ENCODE assay signal across 17 mouse cellular contexts in the genomic region with DNA sequence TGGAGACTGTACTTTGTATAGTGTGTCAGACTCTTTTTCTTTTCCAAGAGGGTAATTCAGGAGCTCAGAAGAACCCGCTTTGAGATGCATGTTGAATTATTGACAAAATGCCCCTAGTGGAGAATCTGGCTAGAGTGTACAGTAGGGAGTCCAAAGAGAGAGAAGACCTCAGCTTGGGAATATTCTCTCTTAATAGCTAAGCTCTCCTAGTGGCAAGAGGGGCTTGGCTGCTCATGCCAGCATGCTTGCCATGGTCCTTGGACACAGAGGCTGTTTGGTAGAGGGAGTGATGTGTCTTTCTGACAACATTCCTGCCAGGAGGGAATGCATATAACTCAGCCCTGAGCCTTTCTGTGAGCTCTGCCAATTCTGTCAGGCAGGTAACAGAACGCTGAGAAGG.
DNase-seq lines count a peak whose midpoint lies in the region; ATAC-seq and TF ChIP-seq lines count a peak whose summit lies in the region.
"Had no signal": no experiment of that assay in that cellular context is flagged by ENCODE, and none has a peak within 500 bp of the region (broad histone marks: within the 10 kb centered on the region; RNA-seq: fewer than 3 reads in every experiment).

No protein-coding gene starts in this region.

- H3K36me3 ChIP-seq in kidney, embryonic 16.5 days (ENCODE audit: insufficient read depth, low read length), result no peaks in the 10 kb centered on the region
- H3K36me3 ChIP-seq: embryonic facial prominence, embryonic 13.5 days; heart, embryonic 12.5 days; hindbrain, embryonic 10.5 days had no signal

- no peak overlapping the region for H3K4me2 ChIP-seq in kidney, embryonic 16.5 days (replicated peaks; ENCODE audit: low read depth, low read length)
- H3K4me2 ChIP-seq: embryonic facial prominence, embryonic 13.5 days; forebrain, embryonic 13.5 days; heart, embryonic 12.5 days had no signal

- no peak overlapping the region for H3K27ac ChIP-seq in kidney, embryonic 16.5 days (ENCODE audit: low read length)
- H3K27ac ChIP-seq in left cerebral cortex, adult 2 months, result no peak overlapping the region
- H3K27ac ChIP-seq: embryonic facial prominence, embryonic 13.5 days; forebrain, embryonic 13.5 days; gastrocnemius, adult 2 months; hindbrain, embryonic 10.5 days had no signal

- H3K4me3 ChIP-seq in kidney, embryonic 16.5 days (ENCODE audit: low read length), result no peak overlapping the region
- no peak overlapping the region for H3K4me3 ChIP-seq in left cerebral cortex, adult 2 months
- H3K4me3 ChIP-seq: embryonic facial prominence, embryonic 13.5 days; forebrain, embryonic 13.5 days; gastrocnemius, adult 2 months; heart, embryonic 12.5 days; hindbrain, embryonic 10.5 days had no signal

- 0 out of 2 replicates have a peak, but pooled peaks have one; percentile 15 for ATAC-seq in kidney, embryonic 16.5 days (ENCODE audit: low FRiP score, low TSS enrichment)
- ATAC-seq: forebrain, embryonic 13.5 days had no signal

- no peaks in the 10 kb centered on the region for H3K9me3 ChIP-seq in kidney, embryonic 16.5 days (ENCODE audit: low read length)
- H3K9me3 ChIP-seq: embryonic facial prominence, embryonic 13.5 days; forebrain, embryonic 13.5 days; heart, embryonic 12.5 days; hindbrain, embryonic 10.5 days had no signal

- DNase-seq in cerebellum, postnatal 14 days, result peak; percentile 5 to 42
- DNase-seq in cerebellum, adult 18-20 months, result no peak
- DNase-seq in kidney, adult 8-10 months, result no peak
- no peak for DNase-seq in left cerebral cortex, adult 2 months (ENCODE audit: extremely low spot score in 1 of 2, low spot score in 2 of 2)
- no peak for DNase-seq in left cerebral cortex, adult 8-10 months (ENCODE audit: low spot score in 2 of 2)
- DNase-seq in brain, adult 2 months (ENCODE audit: low read depth, low spot score), result peak; percentile 1
- DNase-seq in lung, postnatal 4 days, result no peak
- DNase-seq: adrenal gland, postnatal 10 days; cerebellum, adult 8-10 months; cerebellum, postnatal 36 days; gastrocnemius, adult 2 months; gastrocnemius, postnatal 25 days had no signal

- H3K4me1 ChIP-seq in kidney, embryonic 16.5 days (ENCODE audit: insufficient read depth, low read length), result no peaks in the 10 kb centered on the region
- H3K4me1 ChIP-seq: embryonic facial prominence, embryonic 13.5 days; forebrain, embryonic 13.5 days; heart, embryonic 12.5 days; hindbrain, embryonic 10.5 days had no signal

- 55% methylated on average over 2 of the region's 2 CpGs for WGBS in kidney, embryonic 16.5 days

- no peaks in the 10 kb centered on the region for H3K27me3 ChIP-seq in kidney, embryonic 16.5 days (ENCODE audit: insufficient read depth, low read length)
- H3K27me3 ChIP-seq: embryonic facial prominence, embryonic 13.5 days; forebrain, embryonic 13.5 days; heart, embryonic 12.5 days had no signal

- H3K9ac ChIP-seq in kidney, embryonic 16.5 days (replicated peaks; ENCODE audit: low read length), result no peak overlapping the region
- H3K9ac ChIP-seq: embryonic facial prominence, embryonic 13.5 days; forebrain, embryonic 13.5 days; heart, embryonic 12.5 days had no signal

- intact Hi-C loops in left cerebral cortex, adult 2 months (cut with DNase I), result no loop called here

- peak; percentile 1; the same call in 1 of the 2 replicates for TF ChIP-seq CTCF in left cerebral cortex, adult 2 months (IDR thresholded peaks at IDR 0.05)

Comparison
In these comparisons a context has a peak if more than half of its experiments do, and no peak if none do; other contexts are left out.
1. DNase-seq: peak in cerebellum, postnatal 14 days (2 of 2) and brain, adult 2 months (single experiment); none in cerebellum, adult 18-20 months (0 of 2), kidney, adult 8-10 months (0 of 2), left cerebral cortex, adult 2 months (0 of 2), left cerebral cortex, adult 8-10 months (0 of 2) and lung, postnatal 4 days (0 of 2).